Mouse (Mus musculus) neural tube, embryonic 15.5 days (tissue): Measurements from ENCODE around the gene Slc5a10. TPM values are rescaled to one million over a fixed set of nuclear protein-coding genes. Genes with fewer than 3 reads are reported as not detected.

ENCODE experiments used
- ATAC-seq: fragments of 200-750 bp; cut with Nextera tagmentation; 2 replicates; pipeline ENCODE4 v1.8.0; 2017; ENCODE audit warnings: mild to moderate bottlenecking, moderate TSS enrichment, moderate library complexity; ENCODE audit not compliant: low FRiP score
- H3K27ac ChIP-seq: fragments of 300-500 bp; sonication (generic); replicated peaks from 2 replicates; pipeline ENCODE4 v1.5.1; 2015; ENCODE audit warnings: mild to moderate bottlenecking, inconsistent platforms
- H3K27me3 ChIP-seq: fragments of 300-500 bp; sonication (generic); replicated peaks from 2 replicates; pipeline ENCODE4 v1.6.1; 2015; ENCODE audit warnings: inconsistent platforms
- H3K36me3 ChIP-seq: fragments of 300-500 bp; sonication (generic); 2 replicates; pipeline ENCODE4 v1.6.1; 2015; ENCODE audit warnings: inconsistent platforms
- H3K4me1 ChIP-seq: fragments of 300-500 bp; sonication (generic); 2 replicates; pipeline ENCODE4 v1.6.1; 2015; ENCODE audit warnings: inconsistent platforms
- H3K4me2 ChIP-seq: fragments of 300-500 bp; sonication (generic); 2 replicates; pipeline ENCODE4 v1.6.1; 2015; ENCODE audit warnings: inconsistent platforms, mild to moderate bottlenecking, moderate library complexity
- H3K4me3 ChIP-seq: fragments of 300-500 bp; sonication (generic); replicated peaks from 2 replicates; pipeline ENCODE4 v1.5.1; 2015; ENCODE audit warnings: mild to moderate bottlenecking, inconsistent platforms
- H3K9ac ChIP-seq: fragments of 300-500 bp; sonication (generic); replicated peaks from 2 replicates; pipeline ENCODE4 v1.6.1; 2015; ENCODE audit warnings: mild to moderate bottlenecking, inconsistent platforms
- H3K9me3 ChIP-seq: fragments of 300-500 bp; sonication (generic); replicated peaks from 2 replicates; pipeline ENCODE4 v1.6.1; 2016; ENCODE audit warnings: inconsistent platforms
- WGBS: fragments of 180-500 bp; shearing (Covaris S2); methylation state at CpG from one replicate; pipeline ENCODE4 v1.1.7; 2015; ENCODE audit warnings: mixed read lengths; 5-methylcytosine and 5-hydroxymethylcytosine counted together
- polyA plus RNA-seq: library from polyadenylated mRNA; unstranded; fragments of >200 nt; fragmentation: Nextera tagmentation; extraction: Ambion mirVana; gene quantifications from 2 replicates; pipeline ENCODE4 v1.2.1, GENCODE M21; 2015

The Slc5a10 gene
- polyA plus RNA-seq, 1 experiment from 2014 or later, result not detected

- Histone ChIP-seq H3K9me3 (no peaks in the 10 kb centered on the region), H3K27me3 (no peaks in the 10 kb centered on the region), H3K9ac (no peak within 1 kb of the TSS), H3K36me3 (no peaks in the 10 kb centered on the region), H3K4me2 (0 out of 2 replicates have a peak within 1 kb of the TSS, but pooled peaks have one; percentile 11), H3K4me3 (peak within 1 kb of the TSS; percentile 12; the same call in 1 of the 2 replicates), H3K4me1 (no peaks in the 10 kb centered on the region), H3K27ac (no peak within 1 kb of the TSS)
- ATAC-seq, result no peak
- WGBS, result 77% methylated on average over 10 of the region's 10 CpGs
Measured at GRCm38 (mm10) chr11:61652686-61653447, 67.8 kb downstream of the Slc5a10 start, which contains the start of gene Grap. TSS of gene Grap (plus strand) at chr11:61653265.

GRCm38 (mm10) chr11:61652216-61652615 lies 68.4 kb downstream of the Slc5a10 start:
- H3K27me3 ChIP-seq, result no peaks in the 10 kb centered on the region
- WGBS, result 90% methylated on average over 5 of the region's 5 CpGs
- no peak overlapping the region for H3K9ac ChIP-seq
- no peaks in the 10 kb centered on the region for H3K4me1 ChIP-seq
- no peak overlapping the region for H3K4me3 ChIP-seq
- no peak for ATAC-seq
- H3K4me2 ChIP-seq, result no peak overlapping the region
- H3K36me3 ChIP-seq, result no peaks in the 10 kb centered on the region
- no peaks in the 10 kb centered on the region for H3K9me3 ChIP-seq
- H3K27ac ChIP-seq, result no peak overlapping the region

- no peak for ATAC-seq
- H3K27me3 ChIP-seq, result no peaks in the 10 kb centered on the region
- no peak overlapping the region for H3K4me3 ChIP-seq
- H3K36me3 ChIP-seq, result no peaks in the 10 kb centered on the region
- H3K9ac ChIP-seq, result no peak overlapping the region
- no peaks in the 10 kb centered on the region for H3K9me3 ChIP-seq
- H3K4me2 ChIP-seq, result no peak overlapping the region
- H3K27ac ChIP-seq, result no peak overlapping the region
- no peaks in the 10 kb centered on the region for H3K4me1 ChIP-seq
- 89% methylated on average over 9 of the region's 9 CpGs for WGBS
Measured at GRCm38 (mm10) chr11:61650470-61651265, 70.0 kb downstream of the Slc5a10 start.

- H3K9me3 ChIP-seq, result no peaks in the 10 kb centered on the region
- H3K27ac ChIP-seq, result no peak overlapping the region
- H3K9ac ChIP-seq, result no peak overlapping the region
- H3K4me1 ChIP-seq, result no peaks in the 10 kb centered on the region
- ATAC-seq, result no peak
- 92% methylated on average over 4 of the region's 4 CpGs for WGBS
- H3K27me3 ChIP-seq, result no peaks in the 10 kb centered on the region
- no peak overlapping the region for H3K4me2 ChIP-seq
- no peaks in the 10 kb centered on the region for H3K36me3 ChIP-seq
- no peak overlapping the region for H3K4me3 ChIP-seq
Measured at GRCm38 (mm10) chr11:61649626-61650025, 71.0 kb downstream of the Slc5a10 start.

GRCm38 (mm10) chr11:61649163-61649580 lies 71.5 kb downstream of the Slc5a10 start:
- no peaks in the 10 kb centered on the region for H3K4me1 ChIP-seq
- no peaks in the 10 kb centered on the region for H3K36me3 ChIP-seq
- no peak overlapping the region for H3K4me3 ChIP-seq
- no peaks in the 10 kb centered on the region for H3K27me3 ChIP-seq
- no peaks in the 10 kb centered on the region for H3K9me3 ChIP-seq
- 96% methylated on average over 5 of the region's 5 CpGs for WGBS
- no peak overlapping the region for H3K9ac ChIP-seq
- H3K27ac ChIP-seq, result no peak overlapping the region
- no peak for ATAC-seq
- no peak overlapping the region for H3K4me2 ChIP-seq

- Histone ChIP-seq H3K9ac (no peak overlapping the region), H3K27me3 (no peaks in the 10 kb centered on the region), H3K4me2 (no peak overlapping the region), H3K36me3 (no peaks in the 10 kb centered on the region), H3K4me3 (no peak overlapping the region), H3K9me3 (no peaks in the 10 kb centered on the region), H3K4me1 (no peaks in the 10 kb centered on the region), H3K27ac (no peak overlapping the region)
- WGBS, result 81% methylated on average over 7 of the region's 7 CpGs
- no peak for ATAC-seq
Measured at GRCm38 (mm10) chr11:61648749-61649115, 71.9 kb downstream of the Slc5a10 start.

GRCm38 (mm10) chr11:61647956-61648748 lies 72.5 kb downstream of the Slc5a10 start:
- Histone ChIP-seq H3K9ac (no peak overlapping the region), H3K27ac (no peak overlapping the region), H3K4me2 (no peak overlapping the region), H3K36me3 (no peaks in the 10 kb centered on the region), H3K9me3 (no peaks in the 10 kb centered on the region), H3K4me1 (no peaks in the 10 kb centered on the region), H3K4me3 (no peak overlapping the region), H3K27me3 (no peaks in the 10 kb centered on the region)
- 79% methylated on average over 6 of the region's 6 CpGs for WGBS
- ATAC-seq, result no peak

GRCm38 (mm10) chr11:61647110-61647910 lies 73.3 kb downstream of the Slc5a10 start:
- Histone ChIP-seq H3K27me3 (no peaks in the 10 kb centered on the region), H3K4me1 (no peaks in the 10 kb centered on the region), H3K4me3 (no peak overlapping the region), H3K27ac (no peak overlapping the region), H3K4me2 (no peak overlapping the region), H3K9ac (no peak overlapping the region), H3K9me3 (no peaks in the 10 kb centered on the region), H3K36me3 (no peaks in the 10 kb centered on the region)
- no peak for ATAC-seq
- 72% methylated on average over 10 of the region's 10 CpGs for WGBS

- no peak for ATAC-seq
- WGBS, result 64% methylated on average over 2 of the region's 2 CpGs
Measured at GRCm38 (mm10) chr11:61646499-61647039, 74.1 kb downstream of the Slc5a10 start.

GRCm38 (mm10) chr11:61645357-61645857 lies 75.2 kb downstream of the Slc5a10 start:
- Histone ChIP-seq H3K4me1 (no peaks in the 10 kb centered on the region), H3K27me3 (no peaks in the 10 kb centered on the region), H3K9ac (no peak overlapping the region), H3K4me3 (no peak overlapping the region), H3K27ac (no peak overlapping the region), H3K36me3 (no peaks in the 10 kb centered on the region), H3K9me3 (no peaks in the 10 kb centered on the region), H3K4me2 (no peak overlapping the region)
- no peak for ATAC-seq
- WGBS, result 82% methylated on average over 5 of the region's 5 CpGs

More at GRCm38 (mm10) chr11:61646499-61647039, 74.1 kb downstream of the Slc5a10 start:
- Histone ChIP-seq H3K9ac (no peak overlapping the region), H3K4me3 (no peak overlapping the region), H3K9me3 (no peaks in the 10 kb centered on the region), H3K4me1 (no peaks in the 10 kb centered on the region), H3K4me2 (no peak overlapping the region), H3K27ac (no peak overlapping the region), H3K27me3 (no peaks in the 10 kb centered on the region), H3K36me3 (no peaks in the 10 kb centered on the region)
